Mouse (Mus musculus) intestine, postnatal 0 days (tissue): ENCODE measurements at regions not wholly inside any gene's neighbourhood (a gene's known extent, or its start where the extent isn't known, plus 50 kb on each side); places are given as distances from the start of the nearest gene placed in this dataset.

ENCODE experiments used
- ATAC-seq: fragments of 200-750 bp; cut with Nextera tagmentation; 2 replicates; pipeline ENCODE4 v1.8.0; 2017; ENCODE audit warnings: mild to moderate bottlenecking, moderate TSS enrichment, moderate library complexity
- H3K27ac ChIP-seq: fragments of 300-500 bp; sonication (generic); 2 replicates; pipeline ENCODE4 v1.5.1; 2014; ENCODE audit warnings: mild to moderate bottlenecking, low read depth, low read length, moderate library complexity
- H3K27me3 ChIP-seq: fragments of 300-500 bp; sonication (generic); replicated peaks from 2 replicates; pipeline ENCODE4 v1.6.1; 2014; ENCODE audit warnings: low read length, mixed read lengths; ENCODE audit not compliant: control insufficient read depth, insufficient read depth
- H3K36me3 ChIP-seq: fragments of 300-500 bp; sonication (generic); 2 replicates; pipeline ENCODE4 v1.6.1; 2014; ENCODE audit warnings: mild to moderate bottlenecking, moderate library complexity; ENCODE audit not compliant: control insufficient read depth, insufficient read depth
- H3K4me1 ChIP-seq: fragments of 300-500 bp; sonication (generic); replicated peaks from 2 replicates; pipeline ENCODE4 v1.6.1; 2014; ENCODE audit warnings: antibody characterized with exemption, low read length, mixed read lengths; ENCODE audit not compliant: control insufficient read depth, insufficient read depth
- H3K4me2 ChIP-seq: fragments of 300-500 bp; sonication (generic); replicated peaks from 2 replicates; pipeline ENCODE4 v1.6.1; 2014; ENCODE audit warnings: low read depth, mild to moderate bottlenecking, moderate library complexity
- H3K4me3 ChIP-seq: fragments of 300-500 bp; sonication (generic); 2 replicates; pipeline ENCODE4 v1.5.1; 2014; ENCODE audit warnings: low read depth, low read length
- H3K9ac ChIP-seq: fragments of 300-500 bp; sonication (generic); 2 replicates; pipeline ENCODE4 v1.6.1; 2014; ENCODE audit warnings: mild to moderate bottlenecking, low read depth, low read length
- H3K9me3 ChIP-seq: fragments of 300-500 bp; sonication (generic); 2 replicates; pipeline ENCODE4 v1.6.1; 2016; ENCODE audit warnings: mixed run types; ENCODE audit not compliant: control insufficient read depth
- CTCF ChIP-seq: sonication (generic); IDR thresholded peaks from 2 replicates; pipeline ENCODE4 v1.5.1; 2016; ENCODE audit warnings: low read depth, mild to moderate bottlenecking, control low read depth, antibody characterized with exemption, moderate library complexity
- WGBS: fragments of 180-500 bp; shearing (Covaris S2); extraction: QIAGEN DNeasy Blood & Tissue Kit; methylation state at CpG from one replicate; pipeline ENCODE4 v1.1.7; 2014; 5-methylcytosine and 5-hydroxymethylcytosine counted together

GRCm38 (mm10) chr11:44066176-44066575 lies 165.2 kb upstream of the Adra1b start:
- H3K9me3 ChIP-seq: no peaks in the 10 kb centered on the region
- ATAC-seq: no peak
- no peak overlapping the region for H3K4me2 ChIP-seq
- TF ChIP-seq CTCF: no peak
- WGBS: 86% methylated on average over 2 of the region's 2 CpGs
- H3K27me3 ChIP-seq: no peaks in the 10 kb centered on the region
- no peaks in the 10 kb centered on the region for H3K36me3 ChIP-seq
- H3K4me1 ChIP-seq: no peaks in the 10 kb centered on the region
- H3K27ac ChIP-seq: no peak overlapping the region
- H3K9ac ChIP-seq: no peak overlapping the region
- H3K4me3 ChIP-seq: no peak overlapping the region

GRCm38 (mm10) chr11:44083716-44084115 lies 182.7 kb upstream of the Adra1b start:
- no peak for TF ChIP-seq CTCF
- Histone ChIP-seq H3K4me3 (no peak overlapping the region), H3K9me3 (no peaks in the 10 kb centered on the region), H3K9ac (no peak overlapping the region), H3K36me3 (no peaks in the 10 kb centered on the region), H3K4me1 (no peaks in the 10 kb centered on the region), H3K27ac (no peak overlapping the region), H3K4me2 (no peak overlapping the region), H3K27me3 (no peaks in the 10 kb centered on the region)
- ATAC-seq: no peak
- 77% methylated on average over 3 of the region's 3 CpGs for WGBS

- TF ChIP-seq CTCF: peak; percentile 68
- no peak for ATAC-seq
- H3K36me3 ChIP-seq: no peaks in the 10 kb centered on the region
- H3K4me3 ChIP-seq: no peak overlapping the region
- WGBS: 80% methylated on average over 2 of the region's 2 CpGs
- no peak overlapping the region for H3K4me2 ChIP-seq
- H3K27ac ChIP-seq: no peak overlapping the region
- no peaks in the 10 kb centered on the region for H3K4me1 ChIP-seq
- no peaks in the 10 kb centered on the region for H3K27me3 ChIP-seq
- H3K9ac ChIP-seq: no peak overlapping the region
- H3K9me3 ChIP-seq: no peaks in the 10 kb centered on the region
These were observed 185.9 kb upstream of the Adra1b start for GRCm38 (mm10) chr11:44086951-44087350.

GRCm38 (mm10) chr11:44089514-44089913 lies 188.5 kb upstream of the Adra1b start:
- H3K36me3 ChIP-seq: no peaks in the 10 kb centered on the region
- TF ChIP-seq CTCF: no peak
- 80% methylated on average over 9 of the region's 9 CpGs for WGBS
- H3K4me2 ChIP-seq: no peak overlapping the region
- no peaks in the 10 kb centered on the region for H3K4me1 ChIP-seq
- H3K27me3 ChIP-seq: no peaks in the 10 kb centered on the region
- no peaks in the 10 kb centered on the region for H3K9me3 ChIP-seq
- ATAC-seq: no peak
- no peak overlapping the region for H3K9ac ChIP-seq
- H3K27ac ChIP-seq: no peak overlapping the region
- H3K4me3 ChIP-seq: no peak overlapping the region

- ATAC-seq: no peak
- no peak for TF ChIP-seq CTCF
- H3K4me1 ChIP-seq: no peaks in the 10 kb centered on the region
- no peak overlapping the region for H3K27ac ChIP-seq
- H3K27me3 ChIP-seq: no peaks in the 10 kb centered on the region
- H3K4me3 ChIP-seq: no peak overlapping the region
- H3K36me3 ChIP-seq: no peaks in the 10 kb centered on the region
- no peak overlapping the region for H3K4me2 ChIP-seq
- H3K9ac ChIP-seq: no peak overlapping the region
- H3K9me3 ChIP-seq: no peaks in the 10 kb centered on the region
- WGBS: 52% methylated on average over 4 of the region's 4 CpGs
These were observed 194.3 kb upstream of the Adra1b start for GRCm38 (mm10) chr11:44095280-44095679.

GRCm38 (mm10) chr11:44103188-44103840 lies 202.3 kb upstream of the Adra1b start:
- no peaks in the 10 kb centered on the region for H3K27me3 ChIP-seq
- no peaks in the 10 kb centered on the region for H3K9me3 ChIP-seq
- no peaks in the 10 kb centered on the region for H3K36me3 ChIP-seq
- H3K27ac ChIP-seq: no peak overlapping the region
- no peak for TF ChIP-seq CTCF
- H3K4me2 ChIP-seq: no peak overlapping the region
- no peak for ATAC-seq
- 76% methylated on average over 5 of the region's 5 CpGs for WGBS
- no peak overlapping the region for H3K9ac ChIP-seq
- H3K4me1 ChIP-seq: no peaks in the 10 kb centered on the region
- H3K4me3 ChIP-seq: no peak overlapping the region

- Histone ChIP-seq H3K9ac (no peak overlapping the region), H3K4me3 (no peak overlapping the region), H3K27me3 (no peaks in the 10 kb centered on the region), H3K4me1 (no peaks in the 10 kb centered on the region), H3K4me2 (no peak overlapping the region), H3K27ac (no peak overlapping the region), H3K36me3 (no peaks in the 10 kb centered on the region), H3K9me3 (no peaks in the 10 kb centered on the region)
- no peak for ATAC-seq
- no peak for TF ChIP-seq CTCF
These were observed 202.8 kb upstream of the Adra1b start for GRCm38 (mm10) chr11:44103841-44104191.
